Mouse (Mus musculus): ENCODE measurements around the gene Srgap2.

Gene Srgap2

GRCm38 (mm10) chr1:131400844-131401243 is 126.3 kb downstream of the Srgap2 start:
- no peak for DNase-seq

DNA sequence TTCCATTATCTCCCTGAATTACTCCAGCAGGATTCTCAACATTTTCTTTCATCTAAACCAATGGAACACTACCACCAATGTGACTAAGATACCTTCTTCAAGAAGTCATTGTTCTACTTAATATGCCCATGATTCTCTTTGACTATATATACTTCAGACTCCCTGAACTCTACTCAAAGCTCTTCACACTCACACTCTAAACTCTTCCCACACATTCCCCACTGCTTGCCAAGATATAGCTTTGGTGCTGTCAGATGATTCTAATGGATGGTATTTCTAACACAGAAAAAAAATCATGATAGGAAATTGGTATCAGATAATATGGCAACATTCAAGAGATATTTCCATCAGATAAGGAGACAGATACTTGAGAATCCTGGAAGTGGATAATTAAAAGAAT is 129.0 kb downstream of the Srgap2 start:
- no peak for DNase-seq

- no peak for DNase-seq
These were observed 142.7 kb downstream of the Srgap2 start for GRCm38 (mm10) chr1:131384406-131384805.

DNA sequence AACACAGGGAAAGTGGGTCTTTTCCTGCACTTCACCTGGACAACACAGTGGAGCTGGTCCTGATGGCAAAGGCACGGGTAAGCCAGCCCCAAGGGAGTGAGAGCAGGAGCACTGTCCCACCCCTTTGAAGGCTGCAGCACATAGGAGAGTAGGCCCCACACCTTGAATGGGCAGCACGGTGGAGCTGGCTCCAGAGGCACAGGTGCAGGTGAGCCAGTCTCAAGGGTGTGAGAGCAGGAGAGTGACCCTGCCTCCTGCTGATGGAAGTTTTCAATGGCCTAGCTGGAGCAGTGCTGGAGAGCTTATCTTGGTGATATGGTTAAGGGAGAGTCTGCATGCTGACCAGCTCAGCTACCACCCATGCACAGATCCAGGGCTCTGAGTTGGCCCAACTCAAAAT is 145.0 kb downstream of the Srgap2 start:
- no peak for DNase-seq

DNA sequence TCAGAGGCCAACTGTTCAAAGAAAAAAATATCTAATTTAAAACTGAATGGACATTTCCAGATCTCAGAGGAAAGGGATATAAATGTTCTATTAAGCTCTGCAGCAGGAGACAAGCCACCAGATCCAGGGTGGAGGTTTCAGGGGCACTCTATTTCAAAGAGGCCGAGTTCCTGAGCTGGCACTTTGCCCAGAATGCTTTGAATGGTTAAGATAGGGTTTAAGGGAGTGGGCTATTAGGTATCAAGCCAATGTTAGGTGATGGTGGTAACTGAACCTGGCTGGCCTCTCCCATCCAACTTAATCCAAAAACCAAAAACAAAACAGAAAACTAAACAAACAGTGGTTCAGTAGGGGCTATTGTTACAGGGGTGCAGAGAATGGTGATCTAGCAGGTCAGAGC is 146.9 kb downstream of the Srgap2 start:
- DNase-seq: no peak

DNA sequence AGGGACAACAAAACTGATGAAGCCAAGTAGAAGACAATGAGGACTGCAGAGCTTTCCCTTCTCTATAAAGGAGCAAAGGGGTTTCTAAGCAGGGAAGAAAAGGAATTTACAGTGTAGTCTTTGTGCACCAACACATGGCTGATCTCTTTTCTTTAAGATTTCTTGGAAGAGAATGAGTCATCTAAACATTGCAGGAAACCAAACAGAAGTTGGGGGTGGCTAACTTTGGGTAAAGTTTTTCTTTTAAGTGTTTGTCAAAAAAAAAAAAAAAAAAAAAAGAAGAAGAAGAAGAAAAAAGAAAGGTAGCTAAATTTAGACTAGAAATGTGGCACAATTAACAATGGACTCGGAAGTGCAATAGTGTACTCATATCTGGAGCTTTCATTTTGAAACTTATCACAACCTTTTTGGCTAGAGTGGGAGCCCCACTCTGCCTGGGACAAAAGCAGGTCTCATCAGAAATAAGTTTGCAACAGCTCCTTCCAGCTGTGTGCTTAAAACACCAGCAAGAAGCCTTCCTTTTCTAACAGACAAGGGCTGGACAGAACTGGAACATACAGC is 148.2 kb downstream of the Srgap2 start:
- DNase-seq: no peak

DNA sequence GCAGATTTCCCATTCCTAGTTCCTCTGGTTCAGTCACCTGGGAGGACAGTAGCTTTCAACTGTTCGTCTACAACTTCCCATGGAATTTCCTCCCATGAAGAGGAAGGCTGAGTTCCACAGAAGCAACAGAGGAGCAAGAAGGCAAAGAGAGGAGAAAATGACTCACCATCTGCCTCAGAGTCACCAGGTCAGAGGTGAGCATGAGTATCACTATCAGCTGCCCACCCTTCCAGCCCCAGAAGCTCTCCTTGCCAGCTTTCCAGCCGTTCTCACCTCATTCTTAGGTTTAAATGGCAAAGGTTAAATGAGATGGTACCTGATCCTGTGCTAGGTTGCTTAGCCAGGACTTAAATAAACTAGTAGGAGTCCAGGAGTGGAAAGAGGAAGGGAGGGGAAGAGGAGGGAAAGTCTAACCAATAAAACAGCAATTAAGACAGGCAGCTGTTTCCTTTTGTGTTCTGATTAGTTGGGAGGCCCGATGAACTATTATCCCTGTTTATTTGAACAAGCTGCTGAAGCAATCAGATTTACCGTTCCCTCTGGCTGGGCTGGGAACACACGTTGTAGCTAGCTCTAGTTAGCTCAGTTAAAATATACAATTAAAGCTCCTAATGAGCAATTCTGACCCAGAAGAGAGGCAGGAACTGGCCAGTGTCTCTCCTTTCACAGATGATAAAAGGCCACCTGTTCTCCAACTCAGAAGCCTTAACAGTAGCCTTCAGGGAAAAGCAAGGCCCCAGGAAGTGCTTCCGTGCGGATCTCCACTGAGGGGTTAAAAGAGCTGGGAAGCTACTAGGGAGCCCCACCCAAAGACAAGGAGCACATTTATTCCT is 148.9 kb downstream of the Srgap2 start:
- no peak for DNase-seq

- no peak for DNase-seq
These were observed 161.3 kb downstream of the Srgap2 start for GRCm38 (mm10) chr1:131365832-131366231.

GRCm38 (mm10) chr1:131364432-131364831 is 162.7 kb downstream of the Srgap2 start:
- DNase-seq: no peak

DNA sequence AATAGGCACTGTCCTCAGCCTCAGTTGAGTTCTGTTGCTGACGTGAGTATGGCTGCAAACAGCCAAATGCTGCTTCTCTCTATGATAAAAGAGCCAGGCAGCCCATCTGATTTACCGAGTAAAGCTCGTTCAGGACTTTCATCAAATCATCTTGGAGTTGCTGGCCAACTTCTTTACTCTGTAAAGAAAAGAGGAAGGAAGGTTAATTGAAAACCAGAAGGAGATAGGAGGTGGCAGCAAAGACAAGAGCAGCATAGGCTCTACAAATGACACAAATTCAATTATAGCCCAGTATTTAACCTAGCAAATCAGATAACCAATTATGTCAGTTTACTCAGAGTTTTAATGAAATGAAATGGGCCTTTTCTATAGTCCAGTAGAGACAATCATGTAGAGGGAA is 163.3 kb downstream of the Srgap2 start:
- DNase-seq: no peak

DNA sequence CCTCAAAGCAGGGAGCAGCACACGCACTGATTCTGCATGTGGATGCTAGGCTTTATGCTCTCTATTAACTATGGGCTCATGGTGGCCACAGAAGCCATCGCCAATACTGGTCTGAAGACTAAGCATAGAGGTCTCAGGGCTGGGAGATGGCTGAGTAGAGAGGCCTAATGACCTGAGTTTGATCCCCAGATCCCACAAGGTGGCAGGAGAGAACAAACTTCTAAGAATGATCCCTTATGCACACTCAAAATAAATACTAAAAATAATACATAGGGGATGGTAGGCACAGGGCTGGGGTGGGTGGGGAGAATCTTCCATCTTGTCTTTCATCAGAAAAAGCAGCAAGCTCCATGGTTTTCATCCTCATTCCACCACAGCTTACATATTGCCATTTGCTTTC is 165.1 kb downstream of the Srgap2 start:
- no peak for DNase-seq

DNA sequence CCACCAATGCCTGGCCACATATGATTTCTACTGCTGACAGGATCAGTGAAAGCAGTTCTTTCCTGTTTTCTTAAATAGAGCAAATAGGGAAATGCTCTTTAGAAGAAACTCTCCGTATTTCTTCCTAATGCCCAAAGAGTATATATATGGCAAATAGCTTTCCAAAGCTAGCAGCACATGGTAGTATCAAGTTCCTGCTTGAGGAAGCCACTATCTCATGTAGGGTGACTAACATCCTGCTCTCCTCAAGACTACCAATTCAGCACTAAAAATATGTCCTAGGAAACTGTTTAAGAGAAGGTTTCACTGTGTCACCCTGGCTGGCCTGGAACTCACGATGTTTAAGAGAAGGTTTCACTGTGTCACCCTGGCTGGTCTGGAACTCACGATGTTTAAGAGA is 166.4 kb downstream of the Srgap2 start:
- DNase-seq: no peak

DNA sequence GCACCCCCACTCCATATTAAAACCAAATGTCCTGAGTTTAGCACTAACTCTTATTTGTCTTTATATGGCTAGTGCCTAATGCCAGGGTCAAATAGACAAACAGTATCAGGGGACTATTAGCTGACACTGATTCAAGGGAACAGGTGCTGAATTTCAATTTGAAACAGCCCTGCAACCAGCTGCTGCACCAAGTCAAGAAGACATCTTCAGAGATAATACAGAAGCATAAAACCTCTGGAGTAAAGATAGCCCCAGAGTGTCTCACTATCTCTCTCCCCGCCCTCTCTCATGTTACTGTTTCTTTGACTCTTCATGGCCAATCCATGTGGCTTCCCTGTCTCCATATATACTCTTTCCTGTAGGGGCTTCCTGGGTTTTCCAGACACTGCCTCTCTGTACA is 167.5 kb downstream of the Srgap2 start:
- no peak for DNase-seq

DNA sequence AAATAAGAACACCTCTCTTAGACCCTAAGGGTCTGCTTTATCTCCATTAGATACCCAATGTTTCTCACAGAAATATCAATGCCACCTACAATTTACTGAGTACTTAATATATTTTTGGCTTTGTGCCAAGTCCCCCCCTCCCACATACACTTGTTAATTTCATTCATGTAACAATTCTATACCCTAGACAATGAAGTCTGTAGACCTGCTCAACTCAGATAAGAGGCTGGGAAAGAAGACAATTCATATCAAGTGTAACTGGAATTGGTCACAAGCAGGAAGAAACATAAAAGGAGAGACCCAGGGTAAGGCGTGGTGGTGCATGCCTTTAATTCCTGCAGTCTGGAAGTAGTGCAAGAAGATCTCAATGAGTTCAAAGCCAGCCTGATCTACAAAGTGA is 169.9 kb downstream of the Srgap2 start:
- no peak for DNase-seq

DNA sequence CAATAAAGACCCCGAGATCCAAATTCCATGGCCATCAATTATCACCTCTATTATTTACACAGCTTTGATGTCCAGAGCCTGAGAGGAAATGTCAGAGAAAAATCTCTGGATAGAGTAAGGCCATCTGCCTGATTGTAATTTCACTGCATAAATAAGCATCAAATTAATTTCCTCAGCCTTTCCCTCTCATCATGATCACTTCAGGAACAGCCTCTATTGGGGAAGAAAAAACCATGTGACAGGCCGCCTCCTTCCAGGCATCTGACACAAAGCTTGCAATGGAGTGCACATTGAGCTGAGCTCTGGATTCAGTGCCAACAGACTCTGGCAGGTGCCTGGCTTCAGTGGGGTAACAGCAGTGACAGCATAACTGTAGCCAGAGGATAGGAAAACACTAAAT is 175.7 kb downstream of the Srgap2 start:
- DNase-seq: no peak

- no peak for DNase-seq
These were observed 177.1 kb downstream of the Srgap2 start for GRCm38 (mm10) chr1:131349993-131350510.

- no peak for DNase-seq
These were observed 179.4 kb downstream of the Srgap2 start for GRCm38 (mm10) chr1:131347708-131348107.

DNA sequence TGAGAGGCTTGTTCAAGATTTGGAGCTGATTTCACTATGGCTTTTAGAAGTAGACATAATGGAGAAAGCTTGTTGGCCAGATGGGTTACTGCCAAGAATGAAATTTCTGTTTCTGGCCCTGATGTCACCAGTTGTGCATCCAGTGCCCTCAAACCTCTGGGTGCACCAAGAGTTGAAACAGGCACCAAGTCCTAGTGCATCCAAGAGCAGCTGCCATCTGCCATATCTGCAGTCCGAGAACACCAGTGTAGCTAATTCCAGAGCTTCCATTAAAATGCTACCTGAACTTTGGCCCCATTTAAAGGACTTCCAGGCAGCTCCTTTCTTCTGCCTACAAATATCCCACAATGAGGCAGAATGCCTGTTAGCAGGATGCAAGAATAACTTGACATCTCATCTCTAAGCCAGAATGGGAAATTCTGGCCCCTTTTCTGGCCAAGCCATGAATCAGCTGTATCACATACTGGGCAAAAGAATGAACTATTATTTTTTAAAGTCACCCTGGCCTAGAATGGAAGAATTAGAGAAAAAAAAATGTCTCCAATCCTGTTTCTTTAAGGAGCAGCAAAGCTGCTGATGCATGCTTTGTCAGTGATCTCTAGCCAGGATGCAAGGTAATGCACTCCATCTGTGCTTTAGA is 180.1 kb downstream of the Srgap2 start:
- DNase-seq: no peak

- DNase-seq: no peak
These were observed 181.4 kb downstream of the Srgap2 start for GRCm38 (mm10) chr1:131345422-131346419.

DNA sequence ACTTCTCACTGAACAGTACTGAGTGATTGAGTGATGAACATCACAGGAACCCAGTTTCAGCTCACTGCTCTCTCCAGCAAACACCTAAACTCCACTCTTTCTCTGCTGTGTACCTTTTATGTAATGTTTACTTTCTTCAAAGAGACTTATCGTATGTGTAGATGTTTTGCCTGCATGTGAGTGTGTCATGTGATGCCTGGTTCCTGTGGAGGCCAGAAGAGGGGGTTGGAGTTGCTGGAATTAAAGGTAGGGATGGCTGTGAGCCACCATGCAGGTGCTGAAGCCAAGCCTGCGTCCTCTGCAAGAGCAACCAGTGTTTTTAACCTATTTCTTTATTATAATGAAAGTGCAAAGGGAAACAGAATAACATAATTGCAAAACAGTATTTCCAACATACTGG is 182.5 kb downstream of the Srgap2 start:
- DNase-seq: no peak

DNA sequence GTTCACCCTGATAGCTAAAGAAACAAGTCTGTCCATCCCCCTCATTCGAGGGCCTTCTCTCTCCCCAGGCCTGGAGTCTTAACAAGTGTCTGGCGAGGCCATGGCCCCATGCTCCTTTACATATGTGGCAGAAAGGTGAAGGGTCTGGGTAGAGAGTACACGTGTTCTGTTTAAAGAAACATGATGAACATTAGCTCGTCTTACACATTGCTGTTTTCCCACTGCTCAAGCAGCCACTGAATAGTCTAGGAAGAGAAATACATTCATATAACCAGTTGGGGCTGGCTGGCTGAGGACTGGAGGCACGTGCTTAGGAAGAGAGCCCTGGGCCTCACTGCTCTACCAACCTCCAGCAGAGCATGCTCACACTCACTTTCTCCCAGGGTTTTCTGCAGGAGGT is 191.1 kb downstream of the Srgap2 start:
- DNase-seq: no peak

DNA sequence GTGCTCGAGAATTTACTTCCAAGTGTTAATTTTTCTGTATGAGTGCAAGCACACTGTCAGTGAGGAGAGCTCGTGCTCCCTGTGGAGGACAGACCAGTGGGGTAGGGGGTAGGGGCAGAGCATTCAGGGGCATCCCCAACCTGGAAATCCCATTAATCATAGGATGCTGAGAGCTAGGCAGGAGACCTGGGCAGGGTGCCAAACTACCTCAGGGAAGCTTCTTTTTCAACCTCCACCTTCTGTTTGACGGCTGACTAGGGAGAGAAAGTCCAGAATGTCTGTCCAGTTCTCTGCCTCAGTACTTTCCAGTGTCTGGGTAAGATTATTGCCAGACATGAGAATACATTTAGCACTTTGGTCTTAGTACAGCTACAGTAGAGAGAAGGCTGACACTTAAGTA is 191.5 kb downstream of the Srgap2 start:
- DNase-seq: peak; percentile 23

DNA sequence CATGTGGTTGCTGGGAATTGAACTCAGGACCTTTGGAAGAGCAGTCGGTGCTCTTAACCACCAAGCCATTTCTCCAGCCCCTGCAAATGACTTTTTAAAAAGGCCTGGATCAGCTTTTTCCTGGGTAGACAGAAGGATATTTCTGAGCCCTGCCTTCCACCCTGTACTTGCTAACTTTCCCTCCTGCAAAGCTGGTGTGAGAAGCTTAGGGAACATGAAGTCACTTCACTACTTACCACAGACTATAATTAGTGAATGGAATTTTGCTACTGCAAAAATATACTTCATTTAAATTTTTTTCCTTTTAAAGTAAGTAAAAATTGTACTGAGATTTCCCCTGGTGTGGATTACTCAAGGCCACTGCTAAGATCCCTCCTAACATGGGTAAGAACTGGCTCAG is 196.0 kb downstream of the Srgap2 start:
- no peak for DNase-seq

Data from liver (tissue).